Mouse (Mus musculus) liver, embryonic 14.5 days (tissue): Measurements from ENCODE around the gene Rorc.

Experiments used
- CTCF ChIP-seq: IDR thresholded peaks from 2 replicates; pipeline ENCODE4 v1.5.1; 2016; ENCODE audit warnings: antibody characterized with exemption, low read depth, control low read depth
- EP300 ChIP-seq: IDR thresholded peaks from 2 replicates; pipeline ENCODE4 v1.6.1; 2016; ENCODE audit warnings: antibody characterized with exemption, low read depth

DNA sequence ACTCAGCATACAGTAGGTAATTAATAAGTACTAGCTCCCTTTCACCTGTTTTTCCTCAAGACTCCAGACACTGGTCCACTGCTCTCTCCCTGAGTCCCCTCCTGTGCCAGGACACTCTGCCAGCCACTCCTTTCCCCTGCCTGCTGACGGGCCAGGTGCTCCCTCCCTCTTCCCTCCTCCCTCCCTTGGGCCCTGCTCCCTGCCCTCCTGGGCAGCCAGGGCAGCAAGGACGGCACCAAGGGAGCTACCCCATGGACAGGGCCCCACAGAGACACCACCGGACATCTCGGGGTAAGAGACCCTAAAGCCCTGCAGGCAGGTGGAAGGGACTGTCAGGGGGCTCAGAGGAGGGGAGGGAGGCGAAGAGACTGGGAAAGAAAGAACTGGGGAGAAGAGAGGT is at the start of gene Rorc:
- TF ChIP-seq EP300: no peak
- no peak for TF ChIP-seq CTCF
